Mouse (Mus musculus): Measurements from ENCODE around the gene Terb1. TPM values are rescaled to one million over a fixed set of nuclear protein-coding genes. Genes with fewer than 3 reads are reported as not detected.

The Terb1 gene
- polyA plus RNA-seq, 1 experiment from 2014 or later = 0.18 TPM

GRCm38 (mm10) chr8:104414204-104414603 is 95.5 kb downstream of the Terb1 start:
- 53% methylated on average over 3 of the region's 3 CpGs for WGBS
- 0 out of 2 replicates have a peak, but pooled peaks have one; percentile 24 for ATAC-seq (ENCODE audit: low FRiP score, low TSS enrichment)

GRCm38 (mm10) chr8:104413770-104414169 is 95.9 kb downstream of the Terb1 start:
- Histone ChIP-seq H3K27me3 (ENCODE audit: control insufficient read depth, insufficient read depth, low read length) (no peaks in the 10 kb centered on the region), H3K9ac (ENCODE audit: low read length) (no peak overlapping the region), H3K36me3 (ENCODE audit: control insufficient read depth, insufficient read depth, low read length) (no peaks in the 10 kb centered on the region), H3K9me3 (ENCODE audit: control insufficient read depth, low read length) (no peaks in the 10 kb centered on the region), H3K4me1 (replicated peaks; ENCODE audit: control insufficient read depth, insufficient read depth) (no peaks in the 10 kb centered on the region), H3K4me2 (replicated peaks; ENCODE audit: low read depth) (no peak overlapping the region), H3K4me3 (ENCODE audit: low read depth, low read length) (no peak overlapping the region), H3K27ac (replicated peaks) (no peak overlapping the region)
- WGBS = 54% methylated on average over 4 of the region's 4 CpGs
- DNase-seq (ENCODE audit: low spot score) (no peak), ATAC-seq (ENCODE audit: low FRiP score, low TSS enrichment) (peak; percentile 19; the same call in 1 of the 2 replicates)
- TF ChIP-seq EP300 (optimal IDR thresholded peaks at IDR 0.05) (no peak), CTCF (IDR thresholded peaks at IDR 0.05; ENCODE audit: low read depth) (no peak)

More at GRCm38 (mm10) chr8:104414204-104414603, 95.5 kb downstream of the Terb1 start:
- H3K9me3 ChIP-seq (ENCODE audit: control insufficient read depth, low read length) = no peaks in the 10 kb centered on the region
- no peaks in the 10 kb centered on the region for H3K36me3 ChIP-seq (ENCODE audit: control insufficient read depth, insufficient read depth, low read length)
- H3K9ac ChIP-seq (ENCODE audit: low read length) = no peak overlapping the region
- H3K27me3 ChIP-seq (ENCODE audit: control insufficient read depth, insufficient read depth, low read length) = no peaks in the 10 kb centered on the region
- no peak for DNase-seq (ENCODE audit: low spot score)
- no peaks in the 10 kb centered on the region for H3K4me1 ChIP-seq (replicated peaks; ENCODE audit: control insufficient read depth, insufficient read depth)
- H3K27ac ChIP-seq (replicated peaks) = no peak overlapping the region
- no peak overlapping the region for H3K4me3 ChIP-seq (ENCODE audit: low read depth, low read length)
- TF ChIP-seq EP300 (optimal IDR thresholded peaks at IDR 0.05) = no peak
- peak; percentile 51 for TF ChIP-seq CTCF (IDR thresholded peaks at IDR 0.05; ENCODE audit: low read depth)
- no peak overlapping the region for H3K4me2 ChIP-seq (replicated peaks; ENCODE audit: low read depth)

- no peak for DNase-seq (ENCODE audit: low spot score)
- H3K4me2 ChIP-seq (replicated peaks; ENCODE audit: low read depth) = no peak overlapping the region
- 30% methylated on average over 7 of the region's 7 CpGs for WGBS
- H3K9me3 ChIP-seq (ENCODE audit: control insufficient read depth, low read length) = no peaks in the 10 kb centered on the region
- H3K4me1 ChIP-seq (replicated peaks; ENCODE audit: control insufficient read depth, insufficient read depth) = no peaks in the 10 kb centered on the region
- TF ChIP-seq EP300 (optimal IDR thresholded peaks at IDR 0.05) (no peak), CTCF (IDR thresholded peaks at IDR 0.05; ENCODE audit: low read depth) (no peak)
- H3K36me3 ChIP-seq (ENCODE audit: control insufficient read depth, insufficient read depth, low read length) = no peaks in the 10 kb centered on the region
- no peak overlapping the region for H3K27ac ChIP-seq (replicated peaks)
- H3K4me3 ChIP-seq (ENCODE audit: low read depth, low read length) = no peak overlapping the region
- H3K27me3 ChIP-seq (ENCODE audit: control insufficient read depth, insufficient read depth, low read length) = no peaks in the 10 kb centered on the region
- no peak overlapping the region for H3K9ac ChIP-seq (ENCODE audit: low read length)
- ATAC-seq (ENCODE audit: low FRiP score, low TSS enrichment) = no peak
Measured at GRCm38 (mm10) chr8:104412805-104413532, 96.7 kb downstream of the Terb1 start.

GRCm38 (mm10) chr8:104411972-104412371 is 97.7 kb downstream of the Terb1 start:
- H3K27me3 ChIP-seq (ENCODE audit: control insufficient read depth, insufficient read depth, low read length) = no peaks in the 10 kb centered on the region
- WGBS = 70% methylated on average over 3 of the region's 3 CpGs

GRCm38 (mm10) chr8:104411468-104411867 is 98.2 kb downstream of the Terb1 start:
- DNase-seq (ENCODE audit: low spot score) (no peak), ATAC-seq (ENCODE audit: low FRiP score, low TSS enrichment) (no peak)
- no peaks in the 10 kb centered on the region for H3K9me3 ChIP-seq (ENCODE audit: control insufficient read depth, low read length)
- H3K27ac ChIP-seq (replicated peaks) = no peak overlapping the region
- H3K4me1 ChIP-seq (replicated peaks; ENCODE audit: control insufficient read depth, insufficient read depth) = no peaks in the 10 kb centered on the region
- no peak overlapping the region for H3K9ac ChIP-seq (ENCODE audit: low read length)
- no peaks in the 10 kb centered on the region for H3K27me3 ChIP-seq (ENCODE audit: control insufficient read depth, insufficient read depth, low read length)
- H3K4me3 ChIP-seq (ENCODE audit: low read depth, low read length) = no peak overlapping the region
- H3K4me2 ChIP-seq (replicated peaks; ENCODE audit: low read depth) = no peak overlapping the region
- WGBS = 80% methylated on average over 3 of the region's 3 CpGs
- TF ChIP-seq CTCF (IDR thresholded peaks at IDR 0.05; ENCODE audit: low read depth) (no peak), EP300 (optimal IDR thresholded peaks at IDR 0.05) (no peak)
- no peaks in the 10 kb centered on the region for H3K36me3 ChIP-seq (ENCODE audit: control insufficient read depth, insufficient read depth, low read length)

More at GRCm38 (mm10) chr8:104411972-104412371, 97.7 kb downstream of the Terb1 start:
- Histone ChIP-seq H3K4me3 (ENCODE audit: low read depth, low read length) (no peak overlapping the region), H3K4me2 (replicated peaks; ENCODE audit: low read depth) (no peak overlapping the region), H3K9me3 (ENCODE audit: control insufficient read depth, low read length) (no peaks in the 10 kb centered on the region), H3K36me3 (ENCODE audit: control insufficient read depth, insufficient read depth, low read length) (no peaks in the 10 kb centered on the region), H3K4me1 (replicated peaks; ENCODE audit: control insufficient read depth, insufficient read depth) (no peaks in the 10 kb centered on the region), H3K9ac (ENCODE audit: low read length) (no peak overlapping the region), H3K27ac (replicated peaks) (no peak overlapping the region)
- DNase-seq (ENCODE audit: low spot score) (no peak), ATAC-seq (ENCODE audit: low FRiP score, low TSS enrichment) (no peak)
- TF ChIP-seq CTCF (IDR thresholded peaks at IDR 0.05; ENCODE audit: low read depth) (no peak), EP300 (optimal IDR thresholded peaks at IDR 0.05) (no peak)

- Histone ChIP-seq H3K9ac (ENCODE audit: low read length) (no peak overlapping the region), H3K4me3 (ENCODE audit: low read depth, low read length) (no peak overlapping the region), H3K9me3 (ENCODE audit: control insufficient read depth, low read length) (no peaks in the 10 kb centered on the region), H3K36me3 (ENCODE audit: control insufficient read depth, insufficient read depth, low read length) (no peaks in the 10 kb centered on the region), H3K27me3 (ENCODE audit: control insufficient read depth, insufficient read depth, low read length) (no peaks in the 10 kb centered on the region), H3K27ac (replicated peaks) (no peak overlapping the region), H3K4me1 (replicated peaks; ENCODE audit: control insufficient read depth, insufficient read depth) (no peaks in the 10 kb centered on the region), H3K4me2 (replicated peaks; ENCODE audit: low read depth) (no peak overlapping the region)
- no peak for TF ChIP-seq CTCF (IDR thresholded peaks at IDR 0.05; ENCODE audit: low read depth)
- no peak for TF ChIP-seq EP300 (optimal IDR thresholded peaks at IDR 0.05)
- DNase-seq (ENCODE audit: low spot score) (no peak), ATAC-seq (ENCODE audit: low FRiP score, low TSS enrichment) (no peak)
- WGBS = 64% methylated on average over 7 of the region's 7 CpGs
Measured at GRCm38 (mm10) chr8:104410628-104411273, 99.0 kb downstream of the Terb1 start.

Measured in stomach, postnatal 0 days (tissue).